Mouse (Mus musculus) MEL (cell line): ENCODE measurements around the gene Olfm2. TPM values are rescaled to one million over a fixed set of nuclear protein-coding genes. Genes with fewer than 3 reads are reported as not detected.

Source experiments
- DNase-seq: peaks from one replicate; pipeline ENCODE4 v3.0.0; 2011; ENCODE audit warnings: low read depth, low spot score
- H3K27ac ChIP-seq: 2 replicates; pipeline ENCODE4 v1.5.1; 2012; ENCODE audit warnings: low read depth, mild to moderate bottlenecking, control low read depth, low read length, moderate library complexity; ENCODE audit not compliant: control insufficient read depth
- H3K27me3 ChIP-seq, 2 experiments: fragments of 150-350 bp in 1 of 2; sonication (generic) in 1 of 2; 2 replicates each; pipeline ENCODE4 v1.6.1; 2012; ENCODE audit warnings: low read length in 2 of 2, mild to moderate bottlenecking in 2 of 2, improper control_type of control experiment in 1 of 2, moderate library complexity in 1 of 2; ENCODE audit not compliant: insufficient read depth in 2 of 2, control insufficient read depth in 1 of 2
- H3K36me3 ChIP-seq, 2 experiments: 2 replicates each; pipeline ENCODE4 v1.6.1; 2012 to 2014; ENCODE audit warnings: low read length in 2 of 2, improper control_type of control experiment in 1 of 2, inconsistent platforms in 1 of 2, mild to moderate bottlenecking in 1 of 2; ENCODE audit not compliant: insufficient read depth in 2 of 2, control insufficient read depth in 1 of 2
- H3K4me1 ChIP-seq, 2 experiments: fragments of 150-350 bp in 1 of 2; sonication (generic) in 1 of 2; 2 replicates each; pipeline ENCODE4 v1.6.1; 2012; ENCODE audit warnings: low read length in 2 of 2, improper control_type of control experiment in 1 of 2, mild to moderate bottlenecking in 1 of 2; ENCODE audit not compliant: insufficient read depth in 2 of 2, control insufficient read depth in 1 of 2
- H3K4me3 ChIP-seq, 2 experiments: fragments of 150-350 bp in 1 of 2; sonication (generic) in 1 of 2; 2 replicates each; pipeline ENCODE4 v1.5.1; 2012; ENCODE audit warnings: low read depth in 2 of 2, low read length in 2 of 2, mild to moderate bottlenecking in 2 of 2, moderate library complexity in 2 of 2, control low read depth in 1 of 2, improper control_type of control experiment in 1 of 2; ENCODE audit not compliant: control insufficient read depth in 1 of 2, insufficient read depth in 1 of 2
- H3K79me2 ChIP-seq: 2 replicates; pipeline ENCODE4 v1.6.1; 2012; ENCODE audit warnings: mild to moderate bottlenecking, low read length, moderate library complexity; ENCODE audit not compliant: control insufficient read depth, poor library complexity, insufficient read depth
- H3K9ac ChIP-seq: 2 replicates; pipeline ENCODE4 v1.6.1; 2012; ENCODE audit warnings: low read depth, mild to moderate bottlenecking, control low read depth, low read length, moderate library complexity; ENCODE audit not compliant: control insufficient read depth, poor library complexity, severe bottlenecking
- H3K9me3 ChIP-seq: fragments of 150-350 bp; sonication (generic); replicated peaks from 2 replicates; pipeline ENCODE4 v1.6.1; 2012; ENCODE audit warnings: mild to moderate bottlenecking, low read length, improper control_type of control experiment, moderate library complexity; ENCODE audit not compliant: insufficient read depth
- CTCF ChIP-seq, 3 experiments: IDR thresholded peaks in 2 of 3; conservative IDR thresholded peaks in 1 of 3; 2 replicates each; pipeline ENCODE4 v1.5.1; 2011 to 2012; ENCODE audit warnings: low read length in 3 of 3, low read depth in 2 of 3, mild to moderate bottlenecking in 2 of 3, improper control_type of control experiment in 1 of 3, inconsistent platforms in 1 of 3, mixed read lengths in 1 of 3, moderate library complexity in 1 of 3; ENCODE audit not compliant: control insufficient read depth in 1 of 3, insufficient read depth in 1 of 3, poor library complexity in 1 of 3, severe bottlenecking in 1 of 3
- MAFK ChIP-seq: IDR thresholded peaks from 2 replicates; pipeline ENCODE4 v1.6.1; 2011; ENCODE audit warnings: low read depth, mild to moderate bottlenecking, low read length, improper control_type of control experiment, borderline replicate concordance
- MEF2A ChIP-seq: IDR thresholded peaks from 2 replicates; pipeline ENCODE4 v1.6.1; 2014; ENCODE audit warnings: low read depth, mild to moderate bottlenecking, inconsistent platforms, low read length, improper control_type of control experiment; ENCODE audit not compliant: poor library complexity, insufficient replicate concordance, severe bottlenecking; ENCODE audit errors: extremely low read depth
- MXI1 ChIP-seq: IDR thresholded peaks from 2 replicates; pipeline ENCODE4 v1.6.1; 2011; ENCODE audit warnings: mild to moderate bottlenecking, low read depth, low read length, improper control_type of control experiment
- MYC ChIP-seq: IDR thresholded peaks from 2 replicates; pipeline ENCODE4 v1.6.1; 2011; ENCODE audit warnings: low read depth, mild to moderate bottlenecking, low read length, improper control_type of control experiment, moderate library complexity
- NELFE ChIP-seq: IDR thresholded peaks from 2 replicates; pipeline ENCODE4 v1.6.1; 2011; ENCODE audit warnings: low read depth, low read length, improper control_type of control experiment
- NRF1 ChIP-seq: IDR thresholded peaks from 2 replicates; pipeline ENCODE4 v1.6.1; 2014; ENCODE audit warnings: low read depth, mild to moderate bottlenecking, inconsistent platforms, low read length, improper control_type of control experiment, moderate library complexity; ENCODE audit not compliant: poor library complexity, insufficient read depth, severe bottlenecking
- POLR2A ChIP-seq, 2 experiments: IDR thresholded peaks; 2 replicates each; pipeline ENCODE4 v1.6.1; 2011 to 2012; ENCODE audit warnings: low read length in 2 of 2, mild to moderate bottlenecking in 2 of 2, control low read depth in 1 of 2, improper control_type of control experiment in 1 of 2, low read depth in 1 of 2, moderate library complexity in 1 of 2; ENCODE audit not compliant: control insufficient read depth in 1 of 2, insufficient read depth in 1 of 2, poor library complexity in 1 of 2
- RCOR1 ChIP-seq: IDR thresholded peaks from 2 replicates; pipeline ENCODE4 v1.6.1; 2012; ENCODE audit warnings: low read depth, mild to moderate bottlenecking, inconsistent platforms, low read length, improper control_type of control experiment
- SIN3A ChIP-seq: IDR thresholded peaks from 2 replicates; pipeline ENCODE4 v1.6.1; 2012; ENCODE audit warnings: low read length, improper control_type of control experiment, inconsistent platforms
- ZC3H11A ChIP-seq: IDR thresholded peaks from 2 replicates; pipeline ENCODE4 v1.6.1; 2012; ENCODE audit warnings: low read depth, mild to moderate bottlenecking, inconsistent platforms, low read length, improper control_type of control experiment
- ZMIZ1 ChIP-seq: IDR thresholded peaks from 2 replicates; pipeline ENCODE4 v1.6.1; 2012; ENCODE audit warnings: low read depth, mild to moderate bottlenecking, inconsistent platforms, low read length, improper control_type of control experiment, moderate library complexity
- ZNF384 ChIP-seq: IDR thresholded peaks from 2 replicates; pipeline ENCODE4 v1.6.1; 2012; ENCODE audit warnings: low read depth, mild to moderate bottlenecking, inconsistent platforms, low read length, improper control_type of control experiment
- polyA plus RNA-seq, 2 experiments: library from polyadenylated mRNA; stranded (reverse) in 1 of 2; unstranded in 1 of 2; fragments of >175 nt in 1 of 2; fragments of >200 nt in 1 of 2; gene quantifications; 2 replicates each; pipeline versions ENCODE4 v1.2.1 to v1.2.4; 2012; ENCODE audit warnings: low replicate concordance in 2 of 2, low read depth in 1 of 2; ENCODE audit not compliant: insufficient read length in 2 of 2, insufficient read depth in 1 of 2, missing spikeins in 1 of 2
- total RNA-seq: library from RNA; depleted of rRNA; stranded (reverse); fragments of 300-350 nt; gene quantifications from 2 replicates; pipeline ENCODE4 v1.2.3, GENCODE M21; 2012

The Olfm2 gene
- total and polyA plus RNA-seq, 3 experiments: 0.54 to 1.9 TPM; not detected in 1

GRCm38 (mm10) chr9:20685081-20685861 is 60.9 kb downstream of the Olfm2 start:
- no peak for TF ChIP-seq NELFE
- Histone ChIP-seq H3K79me2 (no peaks in the 10 kb centered on the region), H3K27me3 (peaks cover 0 to 1% of the 10 kb centered on the region in 2 experiments; a peak in 2 of 4 replicates), H3K9ac (no peak overlapping the region), H3K4me1 (no peaks in the 10 kb centered on the region), H3K4me3 (no peak overlapping the region), H3K9me3 (no peaks in the 10 kb centered on the region), H3K27ac (no peak overlapping the region), H3K36me3 (no peaks in the 10 kb centered on the region)
- no peak for DNase-seq

- no peak for TF ChIP-seq CTCF (IDR thresholded peaks at IDR 0.05 in 2 of 3, conservative IDR thresholded peaks at IDR 0.05 in 1 of 3; ENCODE audit: control insufficient read depth in 1 of 3, insufficient read depth in 1 of 3, low read depth in 2 of 3, low read length in 3 of 3, poor library complexity in 1 of 3, severe bottlenecking in 1 of 3)
- TF ChIP-seq POLR2A (IDR thresholded peaks at IDR 0.05; ENCODE audit: control insufficient read depth in 1 of 2, insufficient read depth in 1 of 2, low read depth in 1 of 2, low read length in 2 of 2, poor library complexity in 1 of 2): no peak
- TF ChIP-seq NRF1: no peak
- TF ChIP-seq ZC3H11A: no peak
- TF ChIP-seq ZMIZ1: no peak
- no peak for TF ChIP-seq ZNF384
- TF ChIP-seq RCOR1: no peak
- TF ChIP-seq MXI1: no peak
- TF ChIP-seq MEF2A: no peak
- no peak for TF ChIP-seq MAFK
- no peak for TF ChIP-seq MYC
- TF ChIP-seq SIN3A: no peak
- Histone ChIP-seq H3K4me1 (no peaks in the 10 kb centered on the region), H3K79me2 (no peaks in the 10 kb centered on the region), H3K4me3 (no peak overlapping the region), H3K27ac (no peak overlapping the region), H3K27me3 (peaks cover 0 to 1% of the 10 kb centered on the region in 2 experiments; a peak in 1 of 4 replicates), H3K9ac (no peak overlapping the region), H3K36me3 (no peaks in the 10 kb centered on the region), H3K9me3 (no peaks in the 10 kb centered on the region)
- no peak for DNase-seq
Observed at GRCm38 (mm10) chr9:20682389-20682722, 63.8 kb downstream of the Olfm2 start.
